13 mouse cellular contexts compared by ENCODE assay signal in the genomic region with DNA sequence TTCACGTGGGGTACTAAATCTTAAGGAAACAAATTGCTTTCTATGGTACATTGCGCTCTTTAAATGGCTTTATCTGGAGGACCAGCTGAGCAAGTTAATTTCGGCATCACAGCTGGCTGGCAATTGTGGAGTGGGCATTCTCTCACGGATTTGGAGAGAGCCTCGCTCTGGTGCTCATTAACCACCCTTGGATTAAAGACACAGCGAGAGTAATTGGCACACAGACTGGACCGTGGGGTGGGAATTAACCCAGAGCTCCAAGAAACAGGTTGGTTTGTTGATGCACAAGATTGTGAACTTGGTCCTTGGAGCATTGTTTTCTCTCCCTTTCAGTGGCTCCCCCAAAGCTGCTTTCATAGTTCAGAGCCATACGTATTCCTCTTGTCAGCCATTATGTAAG.
DNase-seq lines count a peak whose midpoint lies in the region; ATAC-seq lines count a peak whose summit lies in the region.
"Had no signal": no experiment of that assay in that cellular context is flagged by ENCODE, and none has a peak within 500 bp of the region (broad histone marks: within the 10 kb centered on the region; RNA-seq: fewer than 3 reads in every experiment).

No protein-coding gene starts in this region.

- H3K4me3 ChIP-seq in hindbrain, embryonic 14.5 days (replicated peaks; ENCODE audit: low read length), result no peak overlapping the region
- no peak overlapping the region for H3K4me3 ChIP-seq in hindbrain, embryonic 16.5 days (ENCODE audit: low read length)
- H3K4me3 ChIP-seq in neural tube, embryonic 13.5 days, result no peak overlapping the region
- H3K4me3 ChIP-seq in neural tube, embryonic 15.5 days (replicated peaks), result no peak overlapping the region
- H3K4me3 ChIP-seq: embryonic facial prominence, embryonic 13.5 days; stomach, embryonic 15.5 days had no signal

- DNase-seq in hindbrain, embryonic 14.5 days (ENCODE audit: low spot score), result peak; percentile 43
- DNase-seq in neural tube, embryonic 10.5 days (ENCODE audit: extremely low spot score, low spot score), result no peak
- DNase-seq in kidney, adult 8-10 months, result peak; percentile 23 to 31
- no peak for DNase-seq in gastrocnemius, postnatal 25 days
- no peak for DNase-seq in thymus, postnatal 0 days (ENCODE audit: low spot score)
- DNase-seq: adrenal gland, adult 8-10 months; cerebellum, adult 11-12 months had no signal

- 42% methylated on average over 8 of the region's 8 CpGs for WGBS in hindbrain, embryonic 14.5 days
- 41% methylated on average over 8 of the region's 8 CpGs for WGBS in hindbrain, embryonic 16.5 days
- 35% methylated on average over 8 of the region's 8 CpGs for WGBS in neural tube, embryonic 13.5 days
- 30% methylated on average over 8 of the region's 8 CpGs for WGBS in neural tube, embryonic 15.5 days

- peaks cover 12% of the 10 kb centered on the region for H3K4me1 ChIP-seq in hindbrain, embryonic 14.5 days (replicated peaks; ENCODE audit: control insufficient read depth, insufficient read depth, low read length)
- peaks cover 6% of the 10 kb centered on the region for H3K4me1 ChIP-seq in hindbrain, embryonic 16.5 days (ENCODE audit: control insufficient read depth, insufficient read depth, low read depth, low read length)
- H3K4me1 ChIP-seq in neural tube, embryonic 13.5 days (replicated peaks), result peaks cover 13% of the 10 kb centered on the region
- H3K4me1 ChIP-seq in neural tube, embryonic 15.5 days, result peaks cover 13% of the 10 kb centered on the region
- H3K4me1 ChIP-seq: stomach, embryonic 15.5 days had no signal

- H3K9me3 ChIP-seq in hindbrain, embryonic 14.5 days (ENCODE audit: control insufficient read depth, low read length), result no peaks in the 10 kb centered on the region
- no peaks in the 10 kb centered on the region for H3K9me3 ChIP-seq in hindbrain, embryonic 16.5 days (ENCODE audit: control insufficient read depth, low read length)
- H3K9me3 ChIP-seq in neural tube, embryonic 13.5 days, result no peaks in the 10 kb centered on the region
- no peaks in the 10 kb centered on the region for H3K9me3 ChIP-seq in neural tube, embryonic 15.5 days (replicated peaks)
- H3K9me3 ChIP-seq: embryonic facial prominence, embryonic 13.5 days; stomach, embryonic 15.5 days had no signal

- no peak for ATAC-seq in hindbrain, embryonic 14.5 days (ENCODE audit: low FRiP score)
- no peak for ATAC-seq in hindbrain, embryonic 16.5 days
- peak; percentile 50 for ATAC-seq in neural tube, embryonic 13.5 days (ENCODE audit: low read depth)
- 0 out of 2 replicates have a peak, but pooled peaks have one; percentile 38 for ATAC-seq in neural tube, embryonic 15.5 days (ENCODE audit: low FRiP score)

- H3K27ac ChIP-seq in hindbrain, embryonic 14.5 days, result no peak overlapping the region
- no peak overlapping the region for H3K27ac ChIP-seq in hindbrain, embryonic 16.5 days (ENCODE audit: low read depth, low read length)
- H3K27ac ChIP-seq in neural tube, embryonic 13.5 days (replicated peaks), result no peak overlapping the region
- H3K27ac ChIP-seq in neural tube, embryonic 15.5 days (replicated peaks), result no peak overlapping the region
- H3K27ac ChIP-seq: embryonic facial prominence, embryonic 13.5 days; kidney, postnatal 0 days; stomach, embryonic 15.5 days had no signal

- H3K27me3 ChIP-seq in hindbrain, embryonic 14.5 days (ENCODE audit: control insufficient read depth, insufficient read depth, low read length), result no peaks in the 10 kb centered on the region
- no peaks in the 10 kb centered on the region for H3K27me3 ChIP-seq in hindbrain, embryonic 16.5 days (replicated peaks; ENCODE audit: control insufficient read depth, insufficient read depth, low read length)
- H3K27me3 ChIP-seq in neural tube, embryonic 13.5 days, result no peaks in the 10 kb centered on the region
- no peaks in the 10 kb centered on the region for H3K27me3 ChIP-seq in neural tube, embryonic 15.5 days (replicated peaks)
- H3K27me3 ChIP-seq: embryonic facial prominence, embryonic 13.5 days; stomach, embryonic 15.5 days had no signal

- H3K4me2 ChIP-seq in hindbrain, embryonic 14.5 days (replicated peaks), result no peak overlapping the region
- no peak overlapping the region for H3K4me2 ChIP-seq in hindbrain, embryonic 16.5 days (ENCODE audit: low read length)
- no peak overlapping the region for H3K4me2 ChIP-seq in neural tube, embryonic 13.5 days
- H3K4me2 ChIP-seq in neural tube, embryonic 15.5 days, result 0 out of 2 replicates have a peak overlapping the region, but pooled peaks have one; percentile 2
- H3K4me2 ChIP-seq: embryonic facial prominence, embryonic 13.5 days; stomach, embryonic 15.5 days had no signal

- no peaks in the 10 kb centered on the region for H3K36me3 ChIP-seq in hindbrain, embryonic 14.5 days (replicated peaks; ENCODE audit: control insufficient read depth, insufficient read depth)
- no peaks in the 10 kb centered on the region for H3K36me3 ChIP-seq in hindbrain, embryonic 16.5 days (ENCODE audit: control insufficient read depth, insufficient read depth, low read length)
- H3K36me3 ChIP-seq in neural tube, embryonic 13.5 days, result no peaks in the 10 kb centered on the region
- H3K36me3 ChIP-seq in neural tube, embryonic 15.5 days, result no peaks in the 10 kb centered on the region
- H3K36me3 ChIP-seq: embryonic facial prominence, embryonic 13.5 days; stomach, embryonic 15.5 days had no signal

- no peak overlapping the region for H3K9ac ChIP-seq in hindbrain, embryonic 14.5 days
- no peak overlapping the region for H3K9ac ChIP-seq in hindbrain, embryonic 16.5 days (ENCODE audit: low read depth, low read length)
- H3K9ac ChIP-seq in neural tube, embryonic 13.5 days, result no peak overlapping the region
- no peak overlapping the region for H3K9ac ChIP-seq in neural tube, embryonic 15.5 days (replicated peaks)
- H3K9ac ChIP-seq: embryonic facial prominence, embryonic 13.5 days; stomach, embryonic 15.5 days had no signal

Comparison
In these comparisons a context has a peak if more than half of its experiments do, and no peak if none do; other contexts are left out.
1. ATAC-seq: peak in neural tube, embryonic 13.5 days (single experiment) and neural tube, embryonic 15.5 days (single experiment); none in hindbrain, embryonic 14.5 days (single experiment) and hindbrain, embryonic 16.5 days (single experiment).
2. DNase-seq: peak in hindbrain, embryonic 14.5 days (single experiment) and kidney, adult 8-10 months (2 of 2); none in neural tube, embryonic 10.5 days (single experiment), gastrocnemius, postnatal 25 days (single experiment) and thymus, postnatal 0 days (single experiment).